Mouse (Mus musculus) forebrain, embryonic 11.5 days (tissue): Measurements from ENCODE around the gene B4galt1. TPM values are rescaled to one million over a fixed set of nuclear protein-coding genes. Genes with fewer than 3 reads are reported as not detected.

ENCODE experiments used
- ATAC-seq: fragments of 200-750 bp; cut with Nextera tagmentation; replicated peaks from 2 replicates; pipeline ENCODE4 v1.8.0; 2017; ENCODE audit warnings: moderate TSS enrichment; ENCODE audit not compliant: low FRiP score
- DNase-seq: peaks from one replicate; pipeline ENCODE4 v3.0.0-alpha.2; 2017; ENCODE audit warnings: low spot score
- H3K27ac ChIP-seq: fragments of 300-500 bp; sonication (generic); 2 replicates; pipeline ENCODE4 v1.5.1; 2014; ENCODE audit warnings: low read depth, low read length
- H3K27me3 ChIP-seq: fragments of 300-500 bp; sonication (generic); 2 replicates; pipeline ENCODE4 v1.6.1; 2014; ENCODE audit warnings: mild to moderate bottlenecking, low read length, mixed read lengths; ENCODE audit not compliant: control insufficient read depth, insufficient read depth
- H3K36me3 ChIP-seq: fragments of 300-500 bp; sonication (generic); 2 replicates; pipeline ENCODE4 v1.6.1; 2014; ENCODE audit warnings: mild to moderate bottlenecking, low read length, moderate library complexity, mixed read lengths; ENCODE audit not compliant: control insufficient read depth, insufficient read depth
- H3K4me1 ChIP-seq: fragments of 300-500 bp; sonication (generic); replicated peaks from 2 replicates; pipeline ENCODE4 v1.6.1; 2014; ENCODE audit warnings: low read length, mixed read lengths; ENCODE audit not compliant: control insufficient read depth, insufficient read depth
- H3K4me2 ChIP-seq: fragments of 300-500 bp; sonication (generic); 2 replicates; pipeline ENCODE4 v1.6.1; 2014; ENCODE audit warnings: low read depth, mild to moderate bottlenecking, low read length, moderate library complexity, mixed read lengths; ENCODE audit not compliant: severe bottlenecking
- H3K4me3 ChIP-seq: fragments of 300-500 bp; sonication (generic); 2 replicates; pipeline ENCODE4 v1.5.1; 2014; ENCODE audit warnings: low read depth, low read length
- H3K9ac ChIP-seq: fragments of 300-500 bp; sonication (generic); 2 replicates; pipeline ENCODE4 v1.6.1; 2014; ENCODE audit warnings: low read length
- H3K9me3 ChIP-seq: fragments of 300-500 bp; sonication (generic); 2 replicates; pipeline ENCODE4 v1.6.1; 2016; ENCODE audit warnings: low read length, mixed read lengths; ENCODE audit not compliant: control insufficient read depth
- whole genome bisulfite sequencing: fragments of 180-500 bp; shearing (Covaris S2); extraction: QIAGEN DNeasy Blood & Tissue Kit; methylation state at CpG from one replicate; pipeline ENCODE4 v1.1.7; 2014; 5-methylcytosine and 5-hydroxymethylcytosine counted together
- polyA plus RNA-seq: library from polyadenylated mRNA; unstranded; fragments of >200 nt; fragmentation: Nextera tagmentation; extraction: Ambion mirVana; gene quantifications from 2 replicates; pipeline ENCODE4 v1.2.1, GENCODE M21; 2014

Gene B4galt1
- polyA plus RNA-seq, 1 experiment from 2014 or later: 19.3 TPM

GRCm38 (mm10) chr4:40829654-40830400, 24.0 kb downstream of the B4galt1 start:
- Histone ChIP-seq H3K9ac (no peak overlapping the region), H3K36me3 (no peaks in the 10 kb centered on the region), H3K4me3 (no peak overlapping the region), H3K4me2 (no peak overlapping the region), H3K9me3 (no peaks in the 10 kb centered on the region), H3K27ac (no peak overlapping the region), H3K27me3 (no peaks in the 10 kb centered on the region), H3K4me1 (no peaks in the 10 kb centered on the region)
- ATAC-seq: no peak
- DNase-seq: no peak
- 81% methylated on average over 13 of the region's 13 CpGs for WGBS

GRCm38 (mm10) chr4:40828910-40829309, 24.9 kb downstream of the B4galt1 start:
- Histone ChIP-seq H3K4me1 (no peaks in the 10 kb centered on the region), H3K4me3 (no peak overlapping the region), H3K27ac (no peak overlapping the region), H3K4me2 (no peak overlapping the region), H3K9ac (no peak overlapping the region), H3K9me3 (no peaks in the 10 kb centered on the region), H3K27me3 (no peaks in the 10 kb centered on the region), H3K36me3 (no peaks in the 10 kb centered on the region)
- no peak for DNase-seq
- 74% methylated on average over 7 of the region's 7 CpGs for WGBS
- ATAC-seq: no peak

GRCm38 (mm10) chr4:40827926-40828325, 25.9 kb downstream of the B4galt1 start:
- no peaks in the 10 kb centered on the region for H3K27me3 ChIP-seq
- WGBS: 90% methylated on average over 9 of the region's 9 CpGs
- H3K4me3 ChIP-seq: no peak overlapping the region
- ATAC-seq: no peak
- no peaks in the 10 kb centered on the region; the same call in 1 of the 2 replicates for H3K36me3 ChIP-seq
- no peak overlapping the region for H3K27ac ChIP-seq
- DNase-seq: no peak
- H3K4me1 ChIP-seq: no peaks in the 10 kb centered on the region
- no peak overlapping the region for H3K9ac ChIP-seq
- no peaks in the 10 kb centered on the region for H3K9me3 ChIP-seq
- no peak overlapping the region for H3K4me2 ChIP-seq

- ATAC-seq (no peak), DNase-seq (no peak)
- Histone ChIP-seq H3K27ac (no peak overlapping the region), H3K9ac (no peak overlapping the region), H3K4me3 (no peak overlapping the region), H3K27me3 (no peaks in the 10 kb centered on the region), H3K4me2 (no peak overlapping the region), H3K4me1 (no peaks in the 10 kb centered on the region), H3K9me3 (no peaks in the 10 kb centered on the region), H3K36me3 (no peaks in the 10 kb centered on the region; the same call in 1 of the 2 replicates)
- 94% methylated on average over 2 of the region's 2 CpGs for WGBS
Measured at GRCm38 (mm10) chr4:40826810-40827209, 27.0 kb downstream of the B4galt1 start.

GRCm38 (mm10) chr4:40825981-40826380, 27.8 kb downstream of the B4galt1 start:
- Histone ChIP-seq H3K9me3 (no peaks in the 10 kb centered on the region), H3K27ac (no peak overlapping the region), H3K4me1 (no peaks in the 10 kb centered on the region), H3K4me3 (no peak overlapping the region), H3K9ac (no peak overlapping the region), H3K36me3 (no peaks in the 10 kb centered on the region; the same call in 1 of the 2 replicates), H3K4me2 (no peak overlapping the region), H3K27me3 (no peaks in the 10 kb centered on the region)
- ATAC-seq (no peak), DNase-seq (no peak)
- 92% methylated on average over 2 of the region's 2 CpGs for WGBS

- Histone ChIP-seq H3K4me3 (no peak overlapping the region), H3K27me3 (no peaks in the 10 kb centered on the region), H3K36me3 (no peaks in the 10 kb centered on the region; the same call in 1 of the 2 replicates), H3K9ac (no peak overlapping the region), H3K27ac (no peak overlapping the region), H3K4me2 (no peak overlapping the region), H3K9me3 (no peaks in the 10 kb centered on the region), H3K4me1 (no peaks in the 10 kb centered on the region)
- 80% methylated on average over 5 of the region's 5 CpGs for WGBS
- ATAC-seq (no peak), DNase-seq (no peak)
Measured at GRCm38 (mm10) chr4:40825146-40825545, 28.7 kb downstream of the B4galt1 start.

- DNase-seq (no peak), ATAC-seq (no peak)
- 95% methylated on average over 7 of the region's 7 CpGs for WGBS
- no peak overlapping the region for H3K4me3 ChIP-seq
- no peaks in the 10 kb centered on the region for H3K27me3 ChIP-seq
- no peak overlapping the region for H3K4me2 ChIP-seq
- no peak overlapping the region for H3K27ac ChIP-seq
- no peaks in the 10 kb centered on the region for H3K4me1 ChIP-seq
- H3K9me3 ChIP-seq: no peaks in the 10 kb centered on the region
- H3K9ac ChIP-seq: no peak overlapping the region
- H3K36me3 ChIP-seq: no peaks in the 10 kb centered on the region; the same call in 1 of the 2 replicates
Measured at GRCm38 (mm10) chr4:40824505-40824904, 29.3 kb downstream of the B4galt1 start.

- no peak overlapping the region for H3K9ac ChIP-seq
- DNase-seq (no peak), ATAC-seq (no peak)
- H3K9me3 ChIP-seq: no peaks in the 10 kb centered on the region
- H3K27ac ChIP-seq: no peak overlapping the region
- H3K4me2 ChIP-seq: no peak overlapping the region
- WGBS: 89% methylated on average over 8 of the region's 8 CpGs
- no peaks in the 10 kb centered on the region for H3K4me1 ChIP-seq
- no peaks in the 10 kb centered on the region for H3K27me3 ChIP-seq
- no peaks in the 10 kb centered on the region; the same call in 1 of the 2 replicates for H3K36me3 ChIP-seq
- no peak overlapping the region for H3K4me3 ChIP-seq
Measured at GRCm38 (mm10) chr4:40823664-40824063, 30.1 kb downstream of the B4galt1 start.

GRCm38 (mm10) chr4:40823151-40823550, 30.7 kb downstream of the B4galt1 start:
- no peak for ATAC-seq
- H3K9ac ChIP-seq: no peak overlapping the region
- no peaks in the 10 kb centered on the region; the same call in 1 of the 2 replicates for H3K36me3 ChIP-seq
- H3K27ac ChIP-seq: no peak overlapping the region
- H3K4me1 ChIP-seq: no peaks in the 10 kb centered on the region
- no peak for DNase-seq
- 94% methylated on average over 14 of the region's 14 CpGs for WGBS
- no peaks in the 10 kb centered on the region for H3K27me3 ChIP-seq
- H3K4me2 ChIP-seq: no peak overlapping the region
- H3K4me3 ChIP-seq: no peak overlapping the region
- no peaks in the 10 kb centered on the region for H3K9me3 ChIP-seq
